Mouse (Mus musculus): ENCODE data around the gene Plk1. TPM values are rescaled to one million over a fixed set of nuclear protein-coding genes. Genes with fewer than 3 reads are reported as not detected.

Plk1 gene
- 0.82 TPM for polyA plus RNA-seq (2014; fragmentation: Illumina TruSeq; extraction: RNeasy Lipid Tissue Mini Kit (QIAGEN cat#74804); ENCODE audit: low read depth, low replicate concordance)

GRCm38 (mm10) chr7:122158915-122159902 is at the start of gene Plk1:
TSS of gene Plk1 (plus strand) at chr7:122159439.

GRCm38 (mm10) chr7:122132497-122133337 is 26.5 kb upstream of the Plk1 start, which contains the start of the genes Palb2 and Dctn5:
TSS of gene Palb2 (minus strand) at chr7:122132985.
TSS of gene Dctn5 (plus strand) at chr7:122133041.

DNA sequence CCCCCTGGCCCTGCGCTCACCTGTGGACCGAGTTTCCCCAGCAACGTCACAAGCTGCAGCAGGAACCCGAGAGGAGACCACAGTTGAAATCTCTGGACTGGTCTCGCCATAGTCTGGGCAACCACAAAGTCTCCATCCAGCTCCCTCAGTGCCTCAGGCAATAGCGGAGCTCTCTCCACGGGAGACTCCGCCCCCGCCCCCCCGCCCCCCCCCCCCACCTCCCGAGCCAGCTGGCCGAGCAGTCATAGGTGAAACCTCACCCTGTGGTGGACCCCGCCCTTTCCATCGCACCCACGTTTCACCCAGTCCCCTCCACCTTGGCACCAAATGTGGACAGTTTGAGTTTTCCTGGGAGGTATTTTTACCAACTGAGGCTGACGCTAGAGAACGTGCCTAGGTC is 26.8 kb downstream of the Plk1 start, which contains the start of gene Ern2:
Ern2 (minus strand) TSS at position 165 of the 400 bp plus-strand sequence.

GRCm38 (mm10) chr7:122219315-122219801 is 60.1 kb downstream of the Plk1 start, which contains the start of gene Chp2:
TSS of gene Chp2 (plus strand) at chr7:122219496.

Other genes starting within 250 kb of the Plk1 start
- gene Cog7, start 177.7 kb upstream of the Plk1 start, polyA plus RNA-seq (2014; fragmentation: Illumina TruSeq; extraction: RNeasy Lipid Tissue Mini Kit (QIAGEN cat#74804); ENCODE audit: low read depth, low replicate concordance): 12.5 TPM
- gene Gga2, start 138.2 kb upstream of the Plk1 start, polyA plus RNA-seq (2014; fragmentation: Illumina TruSeq; extraction: RNeasy Lipid Tissue Mini Kit (QIAGEN cat#74804); ENCODE audit: low read depth, low replicate concordance): 3.9 TPM
- 23.0 TPM for gene Ubfd1, start 92.3 kb upstream of the Plk1 start, polyA plus RNA-seq (2014; fragmentation: Illumina TruSeq; extraction: RNeasy Lipid Tissue Mini Kit (QIAGEN cat#74804); ENCODE audit: low read depth, low replicate concordance)
- 2.1 TPM for gene Ears2, start 92.2 kb upstream of the Plk1 start, polyA plus RNA-seq (2014; fragmentation: Illumina TruSeq; extraction: RNeasy Lipid Tissue Mini Kit (QIAGEN cat#74804); ENCODE audit: low read depth, low replicate concordance)
- 716 TPM for gene Ndufab1, start 57.6 kb upstream of the Plk1 start, polyA plus RNA-seq (2014; fragmentation: Illumina TruSeq; extraction: RNeasy Lipid Tissue Mini Kit (QIAGEN cat#74804); ENCODE audit: low read depth, low replicate concordance)
- 9.9 TPM for gene Palb2, start 26.5 kb upstream of the Plk1 start, polyA plus RNA-seq (2014; fragmentation: Illumina TruSeq; extraction: RNeasy Lipid Tissue Mini Kit (QIAGEN cat#74804); ENCODE audit: low read depth, low replicate concordance)
- gene Dctn5, start 26.4 kb upstream of the Plk1 start, polyA plus RNA-seq (2014; fragmentation: Illumina TruSeq; extraction: RNeasy Lipid Tissue Mini Kit (QIAGEN cat#74804); ENCODE audit: low read depth, low replicate concordance): 110 TPM
- gene Ern2, start 26.8 kb downstream of the Plk1 start, polyA plus RNA-seq (2014; fragmentation: Illumina TruSeq; extraction: RNeasy Lipid Tissue Mini Kit (QIAGEN cat#74804); ENCODE audit: low read depth, low replicate concordance): 1.5 TPM
- 223 TPM for gene Chp2, start 60.1 kb downstream of the Plk1 start, polyA plus RNA-seq (2014; fragmentation: Illumina TruSeq; extraction: RNeasy Lipid Tissue Mini Kit (QIAGEN cat#74804); ENCODE audit: low read depth, low replicate concordance)
- 23.0 TPM for gene Prkcb, start 129.3 kb downstream of the Plk1 start, polyA plus RNA-seq (2014; fragmentation: Illumina TruSeq; extraction: RNeasy Lipid Tissue Mini Kit (QIAGEN cat#74804); ENCODE audit: low read depth, low replicate concordance)

Measured in sigmoid colon, adult 10 weeks (tissue).